Mouse (Mus musculus) heart, embryonic 16.5 days (tissue): ENCODE data around the gene Ccr8. TPM values are rescaled to one million over a fixed set of nuclear protein-coding genes. Genes with fewer than 3 reads are reported as not detected.
"Not testable (repeated sequence)": the region's sequence is repeated elsewhere in the genome, so short reads cannot be mapped to it uniquely, and the experiment has no call there.

ENCODE experiments used
- ATAC-seq: fragments of 200-750 bp; cut with Nextera tagmentation; replicated peaks from 2 replicates; pipeline ENCODE4 v1.8.0; 2017; ENCODE audit warnings: moderate number of reproducible peaks; ENCODE audit not compliant: insufficient read depth, low FRiP score; ENCODE audit errors: extremely low read depth
- H3K27ac ChIP-seq: fragments of 300-500 bp; sonication (generic); 2 replicates; pipeline ENCODE4 v1.5.1; 2014; ENCODE audit warnings: mild to moderate bottlenecking, low read length, control low read depth, moderate library complexity
- H3K27me3 ChIP-seq: fragments of 300-500 bp; sonication (generic); 2 replicates; pipeline ENCODE4 v1.6.1; 2014; ENCODE audit warnings: low read length, mixed read lengths; ENCODE audit not compliant: control insufficient read depth, insufficient read depth
- H3K36me3 ChIP-seq: fragments of 300-500 bp; sonication (generic); 2 replicates; pipeline ENCODE4 v1.6.1; 2014; ENCODE audit not compliant: control insufficient read depth, insufficient read depth
- H3K4me1 ChIP-seq: fragments of 300-500 bp; sonication (generic); 2 replicates; pipeline ENCODE4 v1.6.1; 2014; ENCODE audit warnings: low read length, mixed read lengths; ENCODE audit not compliant: control insufficient read depth, insufficient read depth
- H3K4me2 ChIP-seq: fragments of 300-500 bp; sonication (generic); 2 replicates; pipeline ENCODE4 v1.6.1; 2014; ENCODE audit warnings: low read depth, mild to moderate bottlenecking, control low read depth, low read length
- H3K4me3 ChIP-seq: fragments of 300-500 bp; sonication (generic); 2 replicates; pipeline ENCODE4 v1.5.1; 2014; ENCODE audit warnings: mild to moderate bottlenecking, control low read depth, low read length
- H3K9ac ChIP-seq: fragments of 300-500 bp; sonication (generic); 2 replicates; pipeline ENCODE4 v1.6.1; 2014; ENCODE audit warnings: low read length, control low read depth
- H3K9me3 ChIP-seq: fragments of 300-500 bp; sonication (generic); replicated peaks from 2 replicates; pipeline ENCODE4 v1.6.1; 2016; ENCODE audit warnings: low read length; ENCODE audit not compliant: control insufficient read depth
- WGBS: fragments of 180-500 bp; shearing (Covaris S2); extraction: QIAGEN DNeasy Blood & Tissue Kit; methylation state at CpG from one replicate; pipeline ENCODE4 v1.1.7; 2014; 5-methylcytosine and 5-hydroxymethylcytosine counted together
- polyA plus RNA-seq: library from polyadenylated mRNA; unstranded; fragments of >200 nt; fragmentation: Nextera tagmentation; extraction: Ambion mirVana; gene quantifications from 2 replicates; pipeline ENCODE4 v1.2.1, GENCODE M21; 2015

Ccr8 gene
- polyA plus RNA-seq, 1 experiment from 2014 or later: 4.4 TPM

GRCm38 (mm10) chr9:120099304-120099703 lies 7.4 kb downstream of the Ccr8 start:
- Histone ChIP-seq H3K9me3 (peaks cover 6% of the 10 kb centered on the region), H3K9ac (no peak overlapping the region), H3K4me2 (no peak overlapping the region), H3K36me3 (no peaks in the 10 kb centered on the region), H3K27ac (no peak overlapping the region), H3K4me1 (no peaks in the 10 kb centered on the region), H3K4me3 (no peak overlapping the region), H3K27me3 (no peaks in the 10 kb centered on the region)
- ATAC-seq: no peak
- WGBS: 84% methylated on average over 8 of the region's 8 CpGs

DNA sequence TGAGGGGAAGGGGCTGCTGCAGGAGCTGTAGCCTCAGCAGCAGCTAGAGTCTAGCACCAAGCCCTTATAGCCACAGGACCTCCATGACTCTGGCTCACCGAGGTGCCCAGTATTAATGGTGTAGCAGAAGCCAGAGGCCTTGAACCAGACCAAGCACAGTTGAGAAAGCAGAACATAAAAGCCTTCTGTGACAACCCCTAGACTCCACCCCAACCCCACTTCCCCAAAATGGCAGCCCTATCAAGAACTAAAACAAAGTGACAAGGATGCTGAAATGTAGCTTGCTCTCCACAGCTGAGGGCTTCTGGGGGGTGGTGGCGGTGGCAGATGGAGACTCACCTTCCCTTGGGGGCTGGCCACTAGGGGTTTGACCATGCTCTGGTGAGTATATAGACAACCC lies 9.3 kb downstream of the Ccr8 start:
- Histone ChIP-seq H3K9ac (no peak overlapping the region), H3K4me3 (no peak overlapping the region), H3K27ac (no peak overlapping the region), H3K4me2 (no peak overlapping the region), H3K36me3 (no peaks in the 10 kb centered on the region), H3K9me3 (peaks cover 6% of the 10 kb centered on the region), H3K4me1 (no peaks in the 10 kb centered on the region), H3K27me3 (no peaks in the 10 kb centered on the region)
- 91% methylated on average over 2 of the region's 2 CpGs for WGBS
- ATAC-seq: no peak

DNA sequence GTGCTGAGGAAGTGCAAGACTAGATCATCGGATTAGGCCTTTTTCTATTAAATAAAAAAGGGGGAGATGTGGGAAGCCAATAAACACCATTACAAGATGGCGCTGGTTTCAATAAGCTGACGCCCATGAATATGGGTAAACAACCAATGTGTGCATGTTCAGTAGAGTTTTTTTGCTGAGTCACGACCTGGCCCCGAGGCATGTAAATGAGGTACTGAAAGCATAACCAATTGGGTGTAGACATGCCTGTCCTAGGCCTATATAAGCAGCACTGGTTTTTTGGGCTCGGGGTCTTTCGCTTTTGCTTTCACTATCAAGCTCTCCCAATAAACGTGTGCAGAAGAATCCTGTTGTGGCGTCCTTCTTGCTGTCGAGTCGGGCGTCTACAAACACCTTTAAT lies 17.0 kb downstream of the Ccr8 start:
- not testable (repeated sequence) for H3K9me3 ChIP-seq, H3K4me3 ChIP-seq, H3K27me3 ChIP-seq, H3K36me3 ChIP-seq, H3K9ac ChIP-seq, H3K27ac ChIP-seq, H3K4me1 ChIP-seq, ATAC-seq, H3K4me2 ChIP-seq
- WGBS: 88% methylated on average over 12 of the region's 12 CpGs

DNA sequence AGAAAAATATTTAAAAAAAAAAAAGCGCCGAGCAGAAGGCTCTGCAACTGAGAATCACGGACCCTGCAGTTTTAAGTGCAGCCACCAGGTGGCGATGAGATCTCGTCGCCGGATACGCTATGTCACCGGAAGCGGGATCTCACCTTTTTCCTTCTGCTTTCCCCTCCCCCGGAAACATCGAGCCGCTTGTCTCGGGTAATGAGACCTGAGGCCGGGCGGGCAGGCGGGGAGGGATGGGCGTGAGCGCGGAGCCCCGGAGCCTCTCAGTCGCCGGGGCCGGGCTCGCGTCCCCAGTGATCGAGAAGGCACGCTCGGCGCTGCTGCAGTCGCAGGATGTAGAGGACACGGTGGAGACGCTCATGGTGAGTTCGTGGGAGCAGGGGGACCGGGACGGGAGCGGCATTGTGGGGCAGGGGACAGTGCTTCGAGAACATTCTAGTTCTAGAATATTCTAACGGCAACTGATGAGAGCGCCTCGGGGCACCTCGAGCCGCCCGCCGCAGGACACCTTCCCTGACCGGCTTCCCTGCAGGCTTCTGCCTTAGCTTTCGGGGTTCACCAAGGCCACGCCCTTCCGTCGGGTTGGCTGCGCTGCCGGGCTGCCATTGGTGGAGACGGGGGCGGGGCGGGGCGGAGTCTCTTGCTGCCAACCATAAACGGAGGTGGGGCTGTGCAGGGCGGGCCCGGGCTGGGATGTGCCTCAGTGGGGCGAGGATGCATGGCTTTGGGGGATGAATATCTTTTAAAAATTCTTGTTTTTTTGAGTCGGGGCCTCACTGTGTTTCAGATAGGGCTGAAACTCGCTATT lies 18.5 kb downstream of the Ccr8 start, which contains the start of gene Slc25a38:
Slc25a38 (plus strand) TSS at position 164 of the 808 bp plus-strand sequence.
- Histone ChIP-seq H3K27ac (peak within 1 kb of the TSS; percentile 99), H3K9ac (peak within 1 kb of the TSS; percentile 95), H3K4me1 (peaks cover 8% of the 10 kb centered on the region), H3K4me2 (peak within 1 kb of the TSS; percentile 89), H3K9me3 (no peaks in the 10 kb centered on the region), H3K4me3 (peak within 1 kb of the TSS; percentile 97), H3K27me3 (no peaks in the 10 kb centered on the region), H3K36me3 (no peaks in the 10 kb centered on the region)
- peak; percentile 98 for ATAC-seq
- WGBS: 1% methylated on average over 62 of the region's 62 CpGs

DNA sequence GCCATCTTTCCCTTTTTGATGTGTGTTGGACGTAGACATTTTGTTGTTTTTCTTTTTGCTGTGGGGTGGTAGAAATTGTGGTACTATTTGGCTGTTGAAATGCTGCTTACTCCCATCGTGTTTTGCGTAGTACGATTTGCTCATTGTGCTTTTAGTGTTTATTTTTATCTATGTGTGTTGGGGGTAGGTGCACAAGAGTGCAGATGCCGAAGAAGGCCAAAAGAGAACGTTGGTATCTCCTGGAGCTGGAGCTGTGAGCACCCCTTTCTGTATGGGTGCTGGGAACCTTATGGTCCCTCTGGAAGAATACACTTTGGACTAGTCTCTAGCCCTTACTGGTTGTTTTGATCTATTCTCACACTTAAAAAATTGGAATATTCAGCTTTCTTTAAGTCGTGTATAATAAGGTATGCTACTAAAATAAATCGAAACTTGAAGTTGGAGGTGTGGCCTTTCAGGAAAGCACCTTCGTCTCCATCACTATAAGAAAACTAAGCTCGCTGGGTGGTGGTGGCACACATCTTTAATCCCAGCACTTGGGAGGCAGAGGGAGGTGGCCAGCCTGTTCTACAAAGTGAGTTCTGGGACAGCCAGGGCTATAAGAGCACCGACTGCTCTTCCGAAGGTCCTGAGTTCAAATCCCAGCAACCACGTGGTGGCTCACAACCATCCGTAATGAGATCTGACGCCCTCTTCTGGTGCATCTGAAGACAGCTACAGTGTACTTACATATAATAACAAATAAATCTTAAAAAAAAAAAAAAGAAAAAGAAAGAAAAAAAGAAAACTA lies 19.4 kb downstream of the Ccr8 start:
- no peak for ATAC-seq
- WGBS: 74% methylated on average over 15 of the region's 15 CpGs
- peak overlapping the region; percentile 62 for H3K9ac ChIP-seq

GRCm38 (mm10) chr9:120112472-120112871 lies 20.6 kb downstream of the Ccr8 start:
- Histone ChIP-seq H3K27me3 (no peaks in the 10 kb centered on the region), H3K9me3 (no peaks in the 10 kb centered on the region), H3K9ac (no peak overlapping the region), H3K4me1 (peaks cover 12% of the 10 kb centered on the region), H3K36me3 (peaks cover 7% of the 10 kb centered on the region), H3K4me3 (no peak overlapping the region), H3K4me2 (no peak overlapping the region), H3K27ac (no peak overlapping the region)
- ATAC-seq: no peak
- WGBS: 81% methylated on average over 6 of the region's 6 CpGs

More for the DNA sequence above, 19.4 kb downstream of the Ccr8 start:
- Histone ChIP-seq H3K27ac (peak overlapping the region; percentile 99), H3K27me3 (no peaks in the 10 kb centered on the region), H3K36me3 (no peaks in the 10 kb centered on the region), H3K4me3 (peak overlapping the region; percentile 97), H3K4me1 (peaks cover 12% of the 10 kb centered on the region), H3K9me3 (no peaks in the 10 kb centered on the region), H3K4me2 (peak overlapping the region; percentile 89)

GRCm38 (mm10) chr9:120113456-120113855 lies 21.5 kb downstream of the Ccr8 start:
- Histone ChIP-seq H3K27me3 (no peaks in the 10 kb centered on the region), H3K9ac (no peak overlapping the region), H3K27ac (no peak overlapping the region), H3K4me3 (no peak overlapping the region), H3K4me2 (no peak overlapping the region), H3K36me3 (peaks cover 11% of the 10 kb centered on the region), H3K4me1 (peaks cover 12% of the 10 kb centered on the region), H3K9me3 (no peaks in the 10 kb centered on the region)
- no peak for ATAC-seq
- WGBS: 90% methylated on average over 6 of the region's 7 CpGs

DNA sequence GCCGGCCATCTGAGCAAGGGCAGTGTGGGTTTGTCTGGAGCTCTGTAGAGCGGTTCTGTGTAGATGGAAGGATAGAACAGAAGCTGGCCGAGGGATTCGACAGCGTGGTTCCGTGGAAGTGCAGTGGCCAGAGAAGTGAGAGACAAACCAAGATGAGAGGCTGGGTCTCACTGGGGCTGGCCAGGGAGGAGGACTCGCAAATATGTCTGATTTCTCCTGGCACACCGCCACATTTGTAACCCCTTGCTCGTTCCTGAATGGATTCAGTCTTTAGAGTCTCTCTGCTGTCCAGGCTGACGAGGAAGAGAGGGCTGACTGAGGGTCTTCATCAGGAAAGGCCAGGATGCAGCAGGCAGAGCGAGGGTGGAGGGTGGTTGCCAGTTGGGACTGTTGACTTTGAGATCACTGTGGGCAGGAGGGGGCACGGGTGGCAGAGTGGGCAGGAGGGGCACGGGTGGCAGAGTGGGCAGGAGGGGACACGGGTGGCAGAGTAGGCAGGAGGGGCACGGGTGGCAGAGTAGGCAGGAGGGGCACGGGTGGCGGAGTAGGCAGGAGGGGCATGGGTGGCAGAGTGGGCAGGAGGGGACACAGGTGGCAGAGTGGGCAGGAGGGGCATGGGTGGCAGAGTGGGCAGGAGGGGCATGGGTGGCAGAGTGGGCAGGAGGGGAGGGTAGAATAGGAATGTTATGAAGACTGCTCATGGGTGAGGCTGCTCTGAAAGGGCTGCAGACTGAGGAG lies 22.3 kb downstream of the Ccr8 start:
- H3K9me3 ChIP-seq: no peaks in the 10 kb centered on the region
- 79% methylated on average over 17 of the region's 17 CpGs for WGBS
- H3K4me1 ChIP-seq: peaks cover 12% of the 10 kb centered on the region
- no peak for ATAC-seq
- H3K4me2 ChIP-seq: no peak overlapping the region
- H3K4me3 ChIP-seq: no peak overlapping the region
- peaks cover 11% of the 10 kb centered on the region for H3K36me3 ChIP-seq
- no peak overlapping the region for H3K9ac ChIP-seq
- no peak overlapping the region for H3K27ac ChIP-seq
- no peaks in the 10 kb centered on the region for H3K27me3 ChIP-seq
